Mouse (Mus musculus) kidney, embryonic 15.5 days (tissue): ENCODE results near the gene Tm4sf4. TPM values are rescaled to one million over a fixed set of nuclear protein-coding genes. Genes with fewer than 3 reads are reported as not detected.
A peak's percentile ranks its signal among the peaks of the same experiment; 100 is the strongest.

Experiments used
- ATAC-seq: fragments of 200-750 bp; cut with Nextera tagmentation; replicated peaks from 2 replicates; pipeline ENCODE4 v1.8.0; 2017; ENCODE audit warnings: moderate TSS enrichment; ENCODE audit not compliant: low FRiP score
- H3K27ac ChIP-seq: fragments of 300-500 bp; sonication (generic); 2 replicates; pipeline ENCODE4 v1.5.1; 2015; ENCODE audit warnings: mild to moderate bottlenecking, inconsistent platforms
- H3K27me3 ChIP-seq: fragments of 300-500 bp; sonication (generic); 2 replicates; pipeline ENCODE4 v1.6.1; 2015; ENCODE audit warnings: inconsistent platforms
- H3K36me3 ChIP-seq: fragments of 300-500 bp; sonication (generic); 2 replicates; pipeline ENCODE4 v1.6.1; 2015; ENCODE audit warnings: inconsistent platforms
- H3K4me1 ChIP-seq: fragments of 300-500 bp; sonication (generic); 2 replicates; pipeline ENCODE4 v1.6.1; 2015; ENCODE audit warnings: inconsistent platforms
- H3K4me2 ChIP-seq: fragments of 300-500 bp; sonication (generic); 2 replicates; pipeline ENCODE4 v1.6.1; 2015; ENCODE audit warnings: moderate library complexity, mild to moderate bottlenecking, inconsistent platforms
- H3K4me3 ChIP-seq: fragments of 300-500 bp; sonication (generic); replicated peaks from 2 replicates; pipeline ENCODE4 v1.5.1; 2015; ENCODE audit warnings: mild to moderate bottlenecking, inconsistent platforms
- H3K9ac ChIP-seq: fragments of 300-500 bp; sonication (generic); 2 replicates; pipeline ENCODE4 v1.6.1; 2015; ENCODE audit warnings: mild to moderate bottlenecking, inconsistent platforms
- H3K9me3 ChIP-seq: fragments of 300-500 bp; sonication (generic); replicated peaks from 2 replicates; pipeline ENCODE4 v1.6.1; 2016; ENCODE audit warnings: inconsistent platforms
- WGBS: fragments of 180-500 bp; shearing (Covaris S2); methylation state at CpG from one replicate; pipeline ENCODE4 v1.1.7; 2015; ENCODE audit warnings: mixed read lengths; 5-methylcytosine and 5-hydroxymethylcytosine counted together
- polyA plus RNA-seq: library from polyadenylated mRNA; unstranded; fragments of >200 nt; fragmentation: Nextera tagmentation; extraction: Ambion mirVana; gene quantifications from 2 replicates; pipeline ENCODE4 v1.2.1, GENCODE M21; 2015

Gene Tm4sf4
- polyA plus RNA-seq: 1.9 and 3.1 TPM in 2 replicates

- no peak; the same call in 1 of the 2 replicates for ATAC-seq
- H3K9ac ChIP-seq: no peak within 1 kb of the TSS
- H3K27me3 ChIP-seq: no peaks in the 10 kb centered on the region
- H3K9me3 ChIP-seq: no peaks in the 10 kb centered on the region
- H3K4me1 ChIP-seq: peaks cover 21% of the 10 kb centered on the region
- H3K27ac ChIP-seq: no peak within 1 kb of the TSS
- 37% methylated on average over 10 of the region's 10 CpGs for WGBS
- H3K36me3 ChIP-seq: no peaks in the 10 kb centered on the region
- no peak within 1 kb of the TSS for H3K4me3 ChIP-seq
- H3K4me2 ChIP-seq: peak within 1 kb of the TSS; percentile 22
Measured at GRCm38 (mm10) chr3:57425089-57425730, at the start of gene Tm4sf4. Gene Tm4sf4 (plus strand): TSS chr3:57425314.

DNA sequence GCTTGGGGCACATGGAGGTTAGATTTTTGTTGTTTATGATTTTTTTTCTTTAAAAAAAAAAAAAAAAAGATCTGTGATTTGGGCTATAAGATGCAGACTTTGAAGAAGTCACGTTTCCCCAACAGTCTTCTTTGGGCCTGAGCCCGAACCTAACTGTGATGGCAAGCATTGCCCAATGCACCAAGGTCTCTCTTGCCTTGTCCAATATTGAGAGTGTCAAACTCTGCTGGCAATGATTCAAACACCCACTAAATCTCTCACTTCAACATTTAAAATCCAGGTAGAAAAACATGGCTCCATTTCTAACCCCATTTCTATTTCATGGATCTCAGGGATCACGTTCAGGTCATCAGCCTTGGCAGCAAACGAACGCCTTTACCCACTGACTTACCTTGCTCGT lies 38.7 kb upstream of the Tm4sf4 start:
- H3K9ac ChIP-seq: no peak overlapping the region
- H3K4me3 ChIP-seq: no peak overlapping the region
- no peaks in the 10 kb centered on the region for H3K9me3 ChIP-seq
- WGBS: 89% methylated on average over 6 of the region's 6 CpGs
- H3K4me2 ChIP-seq: no peak overlapping the region
- H3K27me3 ChIP-seq: no peaks in the 10 kb centered on the region
- no peak overlapping the region for H3K27ac ChIP-seq
- no peak for ATAC-seq
- H3K36me3 ChIP-seq: no peaks in the 10 kb centered on the region
- H3K4me1 ChIP-seq: no peaks in the 10 kb centered on the region

- H3K9me3 ChIP-seq: no peaks in the 10 kb centered on the region
- H3K4me1 ChIP-seq: no peaks in the 10 kb centered on the region
- no peak overlapping the region for H3K9ac ChIP-seq
- 72% methylated on average over 2 of the region's 2 CpGs for WGBS
- no peak overlapping the region for H3K27ac ChIP-seq
- no peaks in the 10 kb centered on the region for H3K27me3 ChIP-seq
- H3K4me3 ChIP-seq: no peak overlapping the region
- no peak overlapping the region for H3K4me2 ChIP-seq
- ATAC-seq: no peak
- H3K36me3 ChIP-seq: no peaks in the 10 kb centered on the region
Measured at GRCm38 (mm10) chr3:57386895-57387294, 38.2 kb upstream of the Tm4sf4 start.

- ATAC-seq: no peak
- Histone ChIP-seq H3K4me1 (no peaks in the 10 kb centered on the region), H3K27ac (no peak overlapping the region), H3K36me3 (no peaks in the 10 kb centered on the region), H3K27me3 (no peaks in the 10 kb centered on the region), H3K4me2 (no peak overlapping the region), H3K4me3 (no peak overlapping the region), H3K9ac (no peak overlapping the region), H3K9me3 (no peaks in the 10 kb centered on the region)
- 64% methylated on average over 2 of the region's 2 CpGs for WGBS
Measured at GRCm38 (mm10) chr3:57387593-57387992, 37.5 kb upstream of the Tm4sf4 start.

- 96% methylated on average over 4 of the region's 4 CpGs for WGBS
- no peak overlapping the region for H3K27ac ChIP-seq
- H3K4me1 ChIP-seq: no peaks in the 10 kb centered on the region
- no peaks in the 10 kb centered on the region for H3K9me3 ChIP-seq
- no peak for ATAC-seq
- H3K9ac ChIP-seq: no peak overlapping the region
- H3K4me2 ChIP-seq: no peak overlapping the region
- no peaks in the 10 kb centered on the region for H3K27me3 ChIP-seq
- no peak overlapping the region for H3K4me3 ChIP-seq
- no peaks in the 10 kb centered on the region for H3K36me3 ChIP-seq
Measured at GRCm38 (mm10) chr3:57411535-57411934, 13.6 kb upstream of the Tm4sf4 start.

GRCm38 (mm10) chr3:57420233-57420632 lies 4.9 kb upstream of the Tm4sf4 start:
- H3K9ac ChIP-seq: no peak overlapping the region
- no peaks in the 10 kb centered on the region for H3K36me3 ChIP-seq
- no peak overlapping the region for H3K27ac ChIP-seq
- H3K4me1 ChIP-seq: 0 out of 2 replicates have a peak, but pooled peaks cover 8% of the 10 kb centered on the region
- ATAC-seq: no peak
- WGBS: 74% methylated on average over 2 of the region's 2 CpGs
- no peaks in the 10 kb centered on the region for H3K27me3 ChIP-seq
- no peak overlapping the region for H3K4me3 ChIP-seq
- no peak overlapping the region for H3K4me2 ChIP-seq
- H3K9me3 ChIP-seq: no peaks in the 10 kb centered on the region

GRCm38 (mm10) chr3:57420660-57421059 lies 4.5 kb upstream of the Tm4sf4 start:
- Histone ChIP-seq H3K36me3 (no peaks in the 10 kb centered on the region), H3K4me2 (no peak overlapping the region), H3K27ac (no peak overlapping the region), H3K9ac (no peak overlapping the region), H3K4me1 (0 out of 2 replicates have a peak, but pooled peaks cover 11% of the 10 kb centered on the region), H3K4me3 (no peak overlapping the region), H3K9me3 (no peaks in the 10 kb centered on the region), H3K27me3 (no peaks in the 10 kb centered on the region)
- WGBS: 84% methylated on average over 1 of the region's 1 CpGs
- ATAC-seq: no peak

- peaks cover 21% of the 10 kb centered on the region for H3K4me1 ChIP-seq
- ATAC-seq: no peak
- H3K27ac ChIP-seq: no peak overlapping the region
- no peak overlapping the region for H3K9ac ChIP-seq
- no peak overlapping the region for H3K4me3 ChIP-seq
- no peak overlapping the region for H3K4me2 ChIP-seq
- H3K36me3 ChIP-seq: no peaks in the 10 kb centered on the region
- no peaks in the 10 kb centered on the region for H3K9me3 ChIP-seq
- 79% methylated on average over 11 of the region's 11 CpGs for WGBS
- no peaks in the 10 kb centered on the region for H3K27me3 ChIP-seq
Measured at GRCm38 (mm10) chr3:57426351-57426750, 1.2 kb downstream of the Tm4sf4 start.

DNA sequence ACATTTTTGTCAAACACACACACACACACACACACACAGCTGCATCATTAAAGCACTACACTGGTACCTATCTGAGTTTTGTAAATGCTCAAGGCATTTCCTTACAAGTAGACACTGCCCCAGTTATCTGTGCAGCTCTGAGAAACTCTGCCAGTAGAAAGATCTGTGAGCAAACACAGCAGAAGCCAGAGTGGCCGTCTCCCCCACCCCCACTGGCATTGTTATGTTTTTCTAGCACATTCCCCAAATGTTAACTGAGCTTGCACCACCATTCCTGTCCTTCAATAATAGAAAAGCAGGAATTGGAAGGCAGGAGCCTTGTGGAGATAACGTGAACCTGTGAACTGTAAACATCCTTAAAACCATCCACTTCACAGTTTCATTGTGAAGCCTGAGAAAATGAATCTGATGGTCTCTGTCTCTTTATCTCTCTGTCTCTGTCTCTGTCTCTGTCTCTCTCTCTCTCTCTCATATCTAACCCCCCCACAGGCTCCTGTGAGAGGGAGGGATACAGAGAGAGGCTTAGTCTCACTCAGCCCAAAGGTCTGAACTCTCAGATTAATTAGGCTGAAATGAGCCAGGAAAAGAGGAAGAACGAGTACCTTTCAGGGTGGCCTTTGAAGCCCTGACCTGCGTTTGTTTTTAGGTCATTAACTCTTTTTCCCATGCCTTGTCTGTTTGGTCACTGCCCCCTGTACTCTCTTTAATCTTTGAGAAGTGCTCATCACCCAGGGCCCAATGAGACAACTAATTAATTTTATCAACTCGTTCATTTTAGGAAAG lies 3.8 kb downstream of the Tm4sf4 start:
- WGBS: 7% methylated on average over 5 of the region's 5 CpGs
- peak; percentile 65 for ATAC-seq
- peak overlapping the region; percentile 55; the same call in 1 of the 2 replicates for H3K27ac ChIP-seq
- H3K9ac ChIP-seq: no peak overlapping the region
- H3K4me2 ChIP-seq: no peak overlapping the region
- no peaks in the 10 kb centered on the region for H3K9me3 ChIP-seq
- H3K27me3 ChIP-seq: no peaks in the 10 kb centered on the region
- no peak overlapping the region for H3K4me3 ChIP-seq
- peaks cover 21% of the 10 kb centered on the region for H3K4me1 ChIP-seq
- no peaks in the 10 kb centered on the region for H3K36me3 ChIP-seq

GRCm38 (mm10) chr3:57429486-57429885 lies 4.4 kb downstream of the Tm4sf4 start:
- H3K27ac ChIP-seq: peak overlapping the region; percentile 55; the same call in 1 of the 2 replicates
- H3K27me3 ChIP-seq: no peaks in the 10 kb centered on the region
- ATAC-seq: no peak
- peaks cover 19% of the 10 kb centered on the region for H3K4me1 ChIP-seq
- no peaks in the 10 kb centered on the region for H3K36me3 ChIP-seq
- no peaks in the 10 kb centered on the region for H3K9me3 ChIP-seq
- no peak overlapping the region for H3K4me3 ChIP-seq
- no peak overlapping the region for H3K9ac ChIP-seq
- WGBS: 41% methylated on average over 4 of the region's 4 CpGs
- H3K4me2 ChIP-seq: no peak overlapping the region

DNA sequence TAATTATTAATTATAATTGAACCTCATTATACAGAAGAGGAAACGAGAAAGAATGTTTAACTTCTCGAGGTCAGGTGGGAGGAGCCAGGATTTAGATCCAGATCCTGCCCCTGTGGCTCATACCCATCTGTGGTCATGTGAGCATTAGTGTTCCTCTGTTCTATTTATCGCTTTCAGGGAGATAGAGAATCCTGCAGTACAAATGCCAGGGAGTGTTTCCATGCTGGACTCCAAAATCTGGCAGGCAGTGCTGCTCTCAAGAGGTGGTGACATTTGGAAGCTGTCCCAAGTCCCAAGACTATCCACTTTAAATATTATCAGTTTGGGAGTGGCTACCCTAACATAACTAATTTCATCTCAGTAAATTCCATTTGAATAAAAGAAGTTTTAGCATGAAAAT lies 6.6 kb downstream of the Tm4sf4 start:
- H3K4me2 ChIP-seq: no peak overlapping the region
- WGBS: 80% methylated on average over 3 of the region's 3 CpGs
- peaks cover 10% of the 10 kb centered on the region for H3K4me1 ChIP-seq
- no peak overlapping the region for H3K4me3 ChIP-seq
- H3K36me3 ChIP-seq: no peaks in the 10 kb centered on the region
- no peaks in the 10 kb centered on the region for H3K9me3 ChIP-seq
- no peaks in the 10 kb centered on the region for H3K27me3 ChIP-seq
- no peak for ATAC-seq
- H3K9ac ChIP-seq: no peak overlapping the region
- no peak overlapping the region for H3K27ac ChIP-seq

DNA sequence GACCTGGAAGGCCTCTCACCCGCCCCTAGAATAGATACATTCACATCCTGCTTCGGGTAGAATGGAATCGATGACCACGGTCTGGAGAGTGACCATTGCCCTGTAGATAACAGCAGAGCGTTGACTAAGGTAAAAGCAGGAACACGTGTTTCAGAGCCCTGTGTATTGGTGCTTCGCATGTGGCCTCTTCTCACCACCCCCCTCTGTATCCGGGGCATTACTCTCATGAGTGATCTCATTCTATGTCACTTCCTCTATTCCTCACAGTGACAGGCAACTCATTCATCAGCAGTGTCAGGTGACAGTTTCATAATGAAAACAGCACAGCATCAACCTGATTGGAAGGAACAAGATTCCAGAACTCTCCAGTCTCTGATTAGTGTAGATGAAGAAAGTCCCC lies 10.2 kb downstream of the Tm4sf4 start:
- H3K27me3 ChIP-seq: no peaks in the 10 kb centered on the region
- no peak for ATAC-seq
- H3K27ac ChIP-seq: no peak overlapping the region

More for the DNA sequence above, 10.2 kb downstream of the Tm4sf4 start:
- no peaks in the 10 kb centered on the region for H3K9me3 ChIP-seq
- WGBS: 87% methylated on average over 8 of the region's 8 CpGs
- no peak overlapping the region for H3K4me2 ChIP-seq
- no peaks in the 10 kb centered on the region for H3K36me3 ChIP-seq
- H3K4me1 ChIP-seq: no peaks in the 10 kb centered on the region
- H3K9ac ChIP-seq: no peak overlapping the region
- no peak overlapping the region for H3K4me3 ChIP-seq
